Mouse (Mus musculus): ENCODE results near the gene Prr18. TPM values are rescaled to one million over a fixed set of nuclear protein-coding genes. Genes with fewer than 3 reads are reported as not detected.
"Not testable (repeated sequence)": the region's sequence is repeated elsewhere in the genome, so short reads cannot be mapped to it uniquely, and the experiment has no call there.

Gene Prr18
- 0.07 and 0.11 TPM in 2 replicates for polyA plus RNA-seq (2016; fragmentation: Nextera tagmentation; extraction: Ambion mirVana)

DNA sequence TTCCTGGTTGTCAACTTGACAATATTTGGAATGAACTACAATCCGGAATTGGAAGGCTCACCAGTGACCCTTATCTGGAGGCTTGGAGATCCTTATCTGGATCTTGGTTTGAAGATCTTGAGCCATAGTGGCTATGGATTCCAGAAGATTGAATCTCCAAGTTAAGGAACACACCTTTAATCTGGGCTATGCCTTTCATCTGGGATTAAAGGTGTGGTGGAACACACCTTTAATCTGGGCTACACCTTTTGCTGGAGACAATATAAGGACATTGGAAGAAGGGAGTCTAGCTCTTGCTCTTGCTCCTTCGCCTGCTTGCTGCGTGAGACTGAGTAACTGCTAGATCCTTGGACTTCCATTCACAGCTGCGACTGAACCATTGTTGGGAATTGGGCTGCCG lies at the start of gene Prr18:
Prr18 (plus strand) TSS at position 301 of the 400 bp plus-strand sequence.
- H3K27me3 ChIP-seq (ENCODE audit: insufficient read depth, poor library complexity, severe bottlenecking): peaks cover 46% of the 10 kb centered on the region
- H3K9me3 ChIP-seq; H3K27ac ChIP-seq; H3K36me3 ChIP-seq; DNase-seq (ENCODE audit: low spot score); H3K4me3 ChIP-seq: not testable (repeated sequence)
- WGBS: 100% methylated on average over 1 of the region's 5 CpGs
- peaks cover 17% of the 10 kb centered on the region for H3K4me1 ChIP-seq

DNA sequence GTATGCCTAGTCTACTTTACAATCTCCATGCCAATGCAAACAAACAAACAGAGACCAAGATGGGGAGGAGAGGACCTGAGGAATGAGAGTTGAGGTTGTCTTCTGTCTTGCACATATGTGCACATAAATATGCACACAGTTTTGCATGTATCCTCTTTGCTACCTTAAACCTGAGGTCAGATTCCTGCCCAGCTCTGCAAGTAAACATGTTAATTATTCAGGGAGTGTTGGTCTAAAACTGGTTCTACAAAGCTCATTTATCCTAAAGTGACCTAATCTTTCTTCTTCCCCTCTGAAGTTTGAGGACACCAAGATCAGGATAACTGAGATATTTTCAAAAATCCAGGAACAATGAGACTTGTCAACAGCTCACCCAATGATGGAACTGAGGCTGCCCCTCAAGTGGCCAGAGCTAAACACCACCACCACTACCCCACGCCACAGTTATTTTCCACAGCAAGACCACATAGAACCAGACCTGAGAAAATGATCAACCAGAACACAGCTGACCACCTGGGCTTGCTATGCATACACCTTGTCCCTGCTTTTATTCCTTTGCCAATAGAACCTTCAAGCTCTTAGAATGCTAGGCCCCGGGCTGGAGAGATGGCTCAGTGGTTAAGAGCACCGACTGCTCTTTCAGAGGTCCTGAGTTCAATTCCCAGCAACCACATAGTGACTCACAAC lies 47.1 kb upstream of the Prr18 start:
- whole genome bisulfite sequencing: 89% methylated on average over 3 of the region's 3 CpGs
- H3K27me3 ChIP-seq (ENCODE audit: insufficient read depth, poor library complexity, severe bottlenecking): peaks cover 13% of the 10 kb centered on the region; the same call in 1 of the 2 replicates
- no peak for DNase-seq (ENCODE audit: low spot score)
- no peak overlapping the region for H3K27ac ChIP-seq
- no peak overlapping the region for H3K4me3 ChIP-seq
- H3K36me3 ChIP-seq: peaks cover 7% of the 10 kb centered on the region; the same call in 1 of the 2 replicates
- no peaks in the 10 kb centered on the region for H3K9me3 ChIP-seq
- no peaks in the 10 kb centered on the region for H3K4me1 ChIP-seq

DNA sequence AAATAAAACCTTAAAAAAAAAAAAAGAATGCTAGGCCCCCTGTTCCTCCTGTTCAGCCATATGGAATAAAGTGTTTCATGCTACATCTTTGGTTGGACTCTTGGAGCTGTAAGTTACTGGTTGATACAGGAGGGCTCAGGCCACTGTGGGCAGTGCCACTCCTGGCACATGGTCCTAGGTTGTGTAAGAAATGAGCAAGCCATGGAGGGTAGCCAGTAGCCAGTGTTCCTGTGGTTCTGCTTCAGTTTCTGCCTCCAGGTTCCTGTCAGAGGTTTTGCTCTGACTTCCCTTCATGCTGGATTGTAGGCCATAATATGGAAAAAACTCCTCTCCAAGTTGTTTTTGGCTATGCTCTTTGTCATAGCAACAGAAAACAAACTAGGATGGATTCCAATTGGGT lies 46.5 kb upstream of the Prr18 start:
- no peaks in the 10 kb centered on the region for H3K4me1 ChIP-seq
- H3K9me3 ChIP-seq: no peaks in the 10 kb centered on the region
- H3K4me3 ChIP-seq: no peak overlapping the region
- H3K27ac ChIP-seq: no peak overlapping the region
- H3K27me3 ChIP-seq (ENCODE audit: insufficient read depth, poor library complexity, severe bottlenecking): 0 out of 2 replicates have a peak, but pooled peaks cover 7% of the 10 kb centered on the region
- DNase-seq (ENCODE audit: low spot score): no peak
- H3K36me3 ChIP-seq: peaks cover 7% of the 10 kb centered on the region; the same call in 1 of the 2 replicates

DNA sequence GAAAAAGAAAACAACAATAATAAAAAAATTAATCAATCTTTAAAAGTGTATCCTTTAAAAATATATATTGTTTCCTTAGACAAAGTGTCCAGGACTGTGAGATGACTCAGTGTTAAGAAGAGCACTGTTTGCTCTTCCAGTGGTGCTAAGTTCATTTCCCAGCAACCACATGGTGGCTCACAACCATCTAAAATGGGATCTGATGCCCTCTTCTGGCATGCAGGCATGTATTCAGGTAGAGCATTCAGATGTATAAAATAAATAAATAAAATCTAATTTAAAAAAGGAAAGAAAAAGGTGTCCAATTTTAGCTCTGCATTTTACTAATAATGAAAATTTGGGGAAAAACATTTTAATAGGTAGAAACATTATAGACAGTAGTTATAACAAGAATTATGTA lies 41.4 kb upstream of the Prr18 start:
- DNase-seq (ENCODE audit: low spot score): no peak
- no peaks in the 10 kb centered on the region; the same call in 1 of the 2 replicates for H3K36me3 ChIP-seq
- no peaks in the 10 kb centered on the region for H3K9me3 ChIP-seq
- H3K27me3 ChIP-seq (ENCODE audit: insufficient read depth, poor library complexity, severe bottlenecking): no peaks in the 10 kb centered on the region
- no peaks in the 10 kb centered on the region for H3K4me1 ChIP-seq
- H3K27ac ChIP-seq: no peak overlapping the region
- H3K4me3 ChIP-seq: no peak overlapping the region

DNA sequence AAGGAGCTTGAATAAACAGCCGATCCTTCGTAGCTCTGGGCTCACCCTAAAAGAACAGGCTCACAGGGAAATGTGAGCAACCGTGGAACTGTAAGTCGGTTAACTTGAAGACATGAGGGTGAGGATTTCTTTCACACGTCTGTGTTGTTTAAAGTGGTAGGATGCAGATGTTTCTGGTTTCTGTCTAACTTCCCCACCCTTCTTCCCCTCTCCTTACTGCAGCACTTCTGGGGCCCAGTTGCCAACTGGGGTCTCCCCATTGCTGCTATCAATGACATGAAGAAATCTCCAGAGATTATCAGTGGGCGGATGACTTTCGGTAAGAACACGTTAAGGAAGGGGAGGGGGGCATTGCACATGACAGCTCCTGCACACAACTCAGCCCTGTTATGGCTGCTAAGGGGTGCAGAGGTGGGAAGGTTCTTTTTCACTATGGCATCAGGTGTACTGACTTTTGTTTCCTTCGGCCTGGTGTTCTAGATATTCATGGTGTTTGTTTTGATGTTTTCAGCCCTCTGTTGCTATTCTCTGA lies 40.9 kb upstream of the Prr18 start:
- DNase-seq (ENCODE audit: low spot score): no peak
- Histone ChIP-seq H3K4me3 (no peak overlapping the region), H3K27me3 (ENCODE audit: insufficient read depth, poor library complexity, severe bottlenecking) (no peaks in the 10 kb centered on the region), H3K36me3 (no peaks in the 10 kb centered on the region; the same call in 1 of the 2 replicates), H3K27ac (no peak overlapping the region), H3K4me1 (no peaks in the 10 kb centered on the region), H3K9me3 (no peaks in the 10 kb centered on the region)
- WGBS: 81% methylated on average over 9 of the region's 9 CpGs

DNA sequence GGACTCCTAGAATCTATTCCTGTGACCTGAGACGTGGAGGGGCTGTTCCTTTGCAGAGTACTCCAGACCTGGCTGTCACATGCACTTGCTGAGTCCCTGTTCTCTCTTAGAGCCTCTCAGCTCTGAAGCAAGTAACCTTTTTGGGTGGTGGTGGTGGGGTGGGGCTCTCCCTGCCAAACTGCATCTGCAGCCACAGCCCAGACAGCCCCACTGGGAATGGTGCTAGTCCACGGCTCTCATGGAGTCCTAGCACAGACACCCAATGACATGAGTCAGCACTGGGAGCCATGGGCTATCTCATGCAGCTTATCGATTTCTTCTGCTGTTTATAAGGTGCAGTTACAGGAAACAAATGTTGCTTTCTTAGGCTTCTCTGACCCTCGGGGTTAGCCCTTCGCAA lies 39.5 kb upstream of the Prr18 start:
- no peaks in the 10 kb centered on the region for H3K9me3 ChIP-seq
- H3K36me3 ChIP-seq: no peaks in the 10 kb centered on the region; the same call in 1 of the 2 replicates
- no peak overlapping the region for H3K27ac ChIP-seq
- no peaks in the 10 kb centered on the region for H3K4me1 ChIP-seq
- no peaks in the 10 kb centered on the region for H3K27me3 ChIP-seq (ENCODE audit: insufficient read depth, poor library complexity, severe bottlenecking)
- no peak for DNase-seq (ENCODE audit: low spot score)
- 82% methylated on average over 5 of the region's 5 CpGs for WGBS
- H3K4me3 ChIP-seq: no peak overlapping the region

DNA sequence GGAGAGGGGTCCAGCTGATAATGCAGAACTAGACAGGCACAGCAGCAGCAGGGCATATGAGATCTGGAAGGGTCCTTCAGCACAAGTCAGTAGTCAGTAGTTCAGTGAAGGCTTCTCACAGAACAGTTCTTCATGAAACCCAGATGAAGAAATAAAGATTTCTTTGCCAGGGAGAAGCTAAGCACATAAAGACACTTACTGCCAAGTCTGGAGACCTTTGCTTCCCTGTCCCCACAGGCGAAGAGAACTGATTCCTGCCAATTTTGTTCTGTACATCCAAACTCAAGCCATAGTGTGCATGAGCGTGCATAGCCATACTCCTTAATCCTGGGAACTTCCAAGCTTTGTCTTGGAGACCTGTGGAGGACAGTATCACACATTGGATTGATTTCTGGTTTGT lies 39.0 kb upstream of the Prr18 start:
- H3K27me3 ChIP-seq (ENCODE audit: insufficient read depth, poor library complexity, severe bottlenecking): no peaks in the 10 kb centered on the region
- H3K27ac ChIP-seq: no peak overlapping the region
- H3K4me3 ChIP-seq: no peak overlapping the region
- 92% methylated on average over 2 of the region's 2 CpGs for WGBS
- H3K36me3 ChIP-seq: no peaks in the 10 kb centered on the region; the same call in 1 of the 2 replicates
- no peaks in the 10 kb centered on the region for H3K9me3 ChIP-seq
- DNase-seq (ENCODE audit: low spot score): no peak
- no peaks in the 10 kb centered on the region for H3K4me1 ChIP-seq

DNA sequence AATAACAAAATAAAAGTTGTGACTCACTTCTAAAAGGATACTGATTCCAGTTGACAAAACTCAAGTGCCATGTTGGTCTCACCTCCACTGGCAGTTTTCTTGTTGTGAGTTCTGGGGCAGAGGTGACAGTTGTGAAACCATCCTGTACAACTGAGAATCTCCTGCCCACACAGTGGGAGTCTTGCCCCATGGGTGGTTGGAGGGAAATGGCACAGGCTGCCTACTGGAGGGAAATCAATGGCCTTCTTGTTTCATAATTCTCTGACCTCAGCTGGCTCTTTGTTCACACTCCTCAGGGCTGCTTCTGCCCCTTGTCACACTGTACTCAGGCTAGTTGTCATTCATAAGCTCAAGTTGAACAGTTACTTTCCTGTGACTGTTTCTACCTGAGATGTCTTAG lies 37.7 kb upstream of the Prr18 start:
- H3K36me3 ChIP-seq: no peaks in the 10 kb centered on the region; the same call in 1 of the 2 replicates
- H3K9me3 ChIP-seq: no peaks in the 10 kb centered on the region
- no peak overlapping the region for H3K4me3 ChIP-seq
- H3K4me1 ChIP-seq: no peaks in the 10 kb centered on the region
- H3K27ac ChIP-seq: no peak overlapping the region
- H3K27me3 ChIP-seq (ENCODE audit: insufficient read depth, poor library complexity, severe bottlenecking): no peaks in the 10 kb centered on the region
- no peak for DNase-seq (ENCODE audit: low spot score)

DNA sequence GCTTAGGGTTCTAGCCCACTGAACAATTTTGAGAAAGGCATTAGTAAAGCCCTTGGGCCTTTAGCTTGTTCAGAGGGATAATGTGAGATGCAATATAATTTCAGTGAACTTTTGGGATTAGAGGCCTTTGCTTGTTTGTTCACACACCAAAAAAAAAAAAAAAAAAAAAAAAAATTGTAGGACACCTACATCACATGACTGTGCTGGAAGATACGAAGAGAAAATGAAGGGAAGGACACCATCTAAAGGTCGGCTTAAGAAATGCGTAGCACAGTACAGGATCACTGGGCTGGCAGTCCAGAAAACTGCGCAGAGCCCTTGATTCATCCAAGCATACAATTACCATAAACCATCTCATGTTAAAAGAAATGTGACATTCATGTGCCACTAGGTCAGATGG lies 35.7 kb upstream of the Prr18 start:
- H3K36me3 ChIP-seq: no peaks in the 10 kb centered on the region; the same call in 1 of the 2 replicates

DNA sequence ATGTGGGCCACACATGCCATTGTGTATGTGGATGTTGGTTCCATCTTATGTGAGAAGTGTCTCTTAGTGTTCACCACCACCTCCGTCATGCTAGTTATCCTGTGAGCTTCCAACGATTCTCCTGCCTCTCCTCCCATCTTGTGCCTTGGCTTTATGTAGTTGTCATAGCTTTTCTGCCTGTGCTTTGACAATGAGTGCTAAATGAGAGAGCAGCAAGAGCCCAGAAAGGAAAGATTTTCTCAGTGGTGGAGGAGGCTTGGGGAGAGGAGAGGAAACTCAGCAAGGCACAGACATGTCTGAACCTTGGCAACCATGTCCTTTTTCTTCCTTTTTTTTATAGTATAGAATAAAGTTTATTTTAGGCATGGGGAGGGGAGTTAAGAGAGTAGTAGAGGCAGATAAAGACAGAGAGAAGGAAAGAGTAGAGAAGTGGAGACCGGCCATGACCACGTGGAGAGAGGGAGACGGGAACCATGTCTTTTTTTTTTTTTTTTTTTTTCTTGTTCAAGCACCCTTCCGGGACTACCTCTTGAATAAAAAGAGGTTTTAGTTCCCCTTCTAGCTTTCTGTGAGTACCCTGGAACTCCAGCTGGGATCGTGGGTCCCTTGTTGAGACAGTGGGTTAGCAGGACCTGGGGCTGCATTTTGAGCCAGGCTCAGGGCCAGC lies 34.4 kb upstream of the Prr18 start:
- Histone ChIP-seq H3K27ac (no peak overlapping the region), H3K27me3 (ENCODE audit: insufficient read depth, poor library complexity, severe bottlenecking) (no peaks in the 10 kb centered on the region), H3K36me3 (no peaks in the 10 kb centered on the region), H3K4me3 (no peak overlapping the region), H3K9me3 (no peaks in the 10 kb centered on the region), H3K4me1 (no peaks in the 10 kb centered on the region)
- DNase-seq (ENCODE audit: low spot score): no peak
- 64% methylated on average over 7 of the region's 7 CpGs for WGBS

More for the DNA sequence above, 35.7 kb upstream of the Prr18 start:
- no peaks in the 10 kb centered on the region for H3K27me3 ChIP-seq (ENCODE audit: insufficient read depth, poor library complexity, severe bottlenecking)
- H3K4me3 ChIP-seq: no peak overlapping the region
- DNase-seq (ENCODE audit: low spot score): no peak
- no peaks in the 10 kb centered on the region for H3K9me3 ChIP-seq
- 76% methylated on average over 4 of the region's 4 CpGs for WGBS
- no peak overlapping the region for H3K27ac ChIP-seq
- no peaks in the 10 kb centered on the region for H3K4me1 ChIP-seq

DNA sequence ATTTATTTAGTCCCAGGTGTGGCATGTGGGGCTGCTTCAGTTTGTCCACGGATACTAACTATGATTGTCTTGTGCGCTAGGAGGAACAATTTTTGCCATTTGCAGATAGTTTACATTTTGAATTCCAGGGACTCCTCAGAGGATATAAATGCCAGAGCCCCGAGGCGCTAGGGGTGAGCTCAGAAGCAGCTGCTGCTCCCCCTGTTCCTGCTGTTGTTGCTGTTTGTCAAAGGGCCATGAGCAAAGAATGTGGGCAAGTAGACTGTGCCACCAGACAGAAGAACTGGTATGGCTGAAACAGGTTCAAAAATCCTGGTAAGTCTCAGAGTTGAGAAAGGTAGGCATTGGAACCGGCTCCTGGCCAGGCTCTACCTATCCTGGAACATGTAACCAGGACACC lies 33.6 kb upstream of the Prr18 start:
- DNase-seq (ENCODE audit: low spot score): no peak
- Histone ChIP-seq H3K4me3 (no peak overlapping the region), H3K4me1 (no peaks in the 10 kb centered on the region), H3K27me3 (ENCODE audit: insufficient read depth, poor library complexity, severe bottlenecking) (no peaks in the 10 kb centered on the region), H3K27ac (no peak overlapping the region), H3K36me3 (no peaks in the 10 kb centered on the region), H3K9me3 (no peaks in the 10 kb centered on the region)
- WGBS: 72% methylated on average over 5 of the region's 5 CpGs

DNA sequence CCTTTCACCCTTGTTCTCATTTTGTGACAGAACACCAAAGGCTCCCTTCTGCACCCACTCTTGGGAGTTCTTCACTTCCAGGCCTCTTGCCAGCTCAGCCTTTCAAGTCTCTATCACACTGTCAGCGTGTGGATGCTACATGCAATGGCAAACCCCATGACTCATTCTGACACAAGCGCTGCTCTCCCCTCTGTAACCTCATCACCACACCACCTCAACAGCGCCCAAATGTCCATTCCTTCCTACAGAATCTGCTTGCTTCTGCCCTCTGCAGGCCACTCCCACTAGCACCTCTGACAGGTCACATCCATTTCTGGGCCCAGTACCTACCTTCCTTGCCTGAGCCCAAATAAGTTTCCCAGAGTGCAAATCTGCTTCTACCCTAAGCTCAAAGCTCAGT lies 31.5 kb upstream of the Prr18 start:
- Histone ChIP-seq H3K36me3 (no peaks in the 10 kb centered on the region), H3K4me1 (no peaks in the 10 kb centered on the region), H3K4me3 (no peak overlapping the region), H3K27ac (no peak overlapping the region), H3K27me3 (ENCODE audit: insufficient read depth, poor library complexity, severe bottlenecking) (no peaks in the 10 kb centered on the region), H3K9me3 (no peaks in the 10 kb centered on the region)
- DNase-seq (ENCODE audit: low spot score): no peak
- 22% methylated on average over 3 of the region's 3 CpGs for WGBS

DNA sequence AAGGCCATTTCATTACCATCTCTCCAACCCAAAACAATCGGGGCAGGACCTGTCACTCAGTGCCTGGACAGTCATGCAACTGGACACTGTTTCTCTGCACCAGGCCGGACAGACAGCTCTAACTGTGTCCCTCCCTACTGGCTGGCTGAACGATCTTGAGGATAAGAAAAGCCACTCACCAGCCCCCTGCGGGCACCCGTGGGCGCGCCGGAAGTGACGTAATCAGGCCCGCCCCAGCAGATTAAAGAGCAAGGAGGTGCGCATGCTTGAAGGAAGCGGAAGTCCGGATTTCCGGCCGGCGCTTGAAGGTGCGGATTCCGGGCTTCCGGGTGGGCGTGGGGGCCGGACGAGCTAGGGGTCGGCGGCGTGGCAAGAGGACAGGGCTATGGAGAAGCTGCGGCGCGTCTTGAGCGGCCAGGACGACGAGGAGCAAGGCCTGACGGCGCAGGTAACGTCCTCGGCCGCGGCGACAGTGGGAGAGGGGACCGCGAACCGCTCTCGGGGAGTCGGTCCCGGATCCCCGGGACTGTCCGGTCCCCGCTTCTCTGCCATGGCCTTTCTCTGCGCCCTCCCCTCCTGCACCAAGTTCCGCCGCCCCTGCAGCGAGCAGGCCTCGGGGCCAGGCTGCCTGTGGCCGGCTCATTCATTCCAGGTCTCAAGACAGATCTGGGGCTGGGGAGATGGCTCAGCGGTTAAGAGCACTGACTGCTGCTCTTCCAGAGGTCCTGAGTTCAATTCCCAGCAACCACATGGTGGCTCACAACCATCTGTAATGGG lies 26.2 kb upstream of the Prr18 start, which contains the start of gene Sft2d1:
Sft2d1 (plus strand) TSS at position 265 of the 777 bp plus-strand sequence.
- Histone ChIP-seq H3K4me3 (peak within 1 kb of the TSS; percentile 95), H3K36me3 (no peaks in the 10 kb centered on the region), H3K9me3 (no peaks in the 10 kb centered on the region), H3K27me3 (ENCODE audit: insufficient read depth, poor library complexity, severe bottlenecking) (no peaks in the 10 kb centered on the region), H3K4me1 (peaks cover 11% of the 10 kb centered on the region), H3K27ac (peak within 1 kb of the TSS; percentile 85)
- WGBS: under 1% methylated on average over 54 of the region's 54 CpGs
- DNase-seq (ENCODE audit: low spot score): peak; percentile 98
